Mouse (Mus musculus): ENCODE measurements around the gene Bcor. TPM values are rescaled to one million over a fixed set of nuclear protein-coding genes. Genes with fewer than 3 reads are reported as not detected.

Bcor gene
- polyA plus RNA-seq, 1 experiment from 2014 or later: 11.7 TPM

- Histone ChIP-seq H3K4me3 (peak overlapping the region; percentile 54), H3K9me3 (replicated peaks) (no peaks in the 10 kb centered on the region), H3K9ac (peak overlapping the region; percentile 56), H3K4me2 (peak overlapping the region; percentile 83), H3K4me1 (replicated peaks) (peaks cover 31% of the 10 kb centered on the region), H3K27ac (peak overlapping the region; percentile 91), H3K36me3 (no peaks in the 10 kb centered on the region), H3K27me3 (peaks cover 30% of the 10 kb centered on the region)
- 2% methylated on average over 69 of the region's 75 CpGs for WGBS
- ATAC-seq (replicated peaks; ENCODE audit: insufficient number of reproducible peaks, insufficient read depth, low FRiP score, low read depth): peak; percentile 55
Observed at GRCm38 (mm10) chrX:12006882-12007753, 153.0 kb downstream of the Bcor start.

GRCm38 (mm10) chrX:12006031-12006881, 153.9 kb downstream of the Bcor start:
- H3K9me3 ChIP-seq (replicated peaks): no peaks in the 10 kb centered on the region
- H3K27me3 ChIP-seq: peaks cover 39% of the 10 kb centered on the region
- H3K27ac ChIP-seq: peak overlapping the region; percentile 91
- peak overlapping the region; percentile 56 for H3K9ac ChIP-seq
- H3K4me2 ChIP-seq: peak overlapping the region; percentile 83
- peak; percentile 56; the same call in 1 of the 2 replicates for ATAC-seq (replicated peaks; ENCODE audit: insufficient number of reproducible peaks, insufficient read depth, low FRiP score, low read depth)
- 2% methylated on average over 53 of the region's 57 CpGs for WGBS
- peak overlapping the region; percentile 54 for H3K4me3 ChIP-seq
- H3K36me3 ChIP-seq: no peaks in the 10 kb centered on the region
- peaks cover 31% of the 10 kb centered on the region for H3K4me1 ChIP-seq (replicated peaks)

- WGBS: 7% methylated on average over 35 of the region's 38 CpGs
- Histone ChIP-seq H3K27me3 (peaks cover 48% of the 10 kb centered on the region), H3K36me3 (no peaks in the 10 kb centered on the region), H3K9me3 (replicated peaks) (no peaks in the 10 kb centered on the region), H3K27ac (peak overlapping the region; percentile 91), H3K4me3 (peak overlapping the region; percentile 54), H3K9ac (peak overlapping the region; percentile 56), H3K4me2 (peak overlapping the region; percentile 83), H3K4me1 (replicated peaks) (peaks cover 31% of the 10 kb centered on the region)
- ATAC-seq (replicated peaks; ENCODE audit: insufficient number of reproducible peaks, insufficient read depth, low FRiP score, low read depth): peak; percentile 24; the same call in 1 of the 2 replicates
Observed at GRCm38 (mm10) chrX:12005181-12006030, 154.7 kb downstream of the Bcor start.

- ATAC-seq (replicated peaks; ENCODE audit: insufficient number of reproducible peaks, insufficient read depth, low FRiP score, low read depth): no peak
- WGBS: 26% methylated on average over 16 of the region's 16 CpGs
- Histone ChIP-seq H3K36me3 (no peaks in the 10 kb centered on the region), H3K9ac (no peak overlapping the region), H3K27ac (peak overlapping the region; percentile 16; the same call in 1 of the 2 replicates), H3K4me2 (no peak overlapping the region), H3K27me3 (peaks cover 56% of the 10 kb centered on the region), H3K4me1 (replicated peaks) (peaks cover 31% of the 10 kb centered on the region), H3K9me3 (replicated peaks) (no peaks in the 10 kb centered on the region), H3K4me3 (no peak overlapping the region)
Observed at GRCm38 (mm10) chrX:12004416-12004815, 155.7 kb downstream of the Bcor start.

GRCm38 (mm10) chrX:12003947-12004346, 156.2 kb downstream of the Bcor start:
- Histone ChIP-seq H3K4me2 (no peak overlapping the region), H3K27ac (peak overlapping the region; percentile 37; the same call in 1 of the 2 replicates), H3K4me3 (no peak overlapping the region), H3K36me3 (no peaks in the 10 kb centered on the region), H3K4me1 (replicated peaks) (peaks cover 31% of the 10 kb centered on the region), H3K27me3 (peaks cover 59% of the 10 kb centered on the region), H3K9ac (no peak overlapping the region), H3K9me3 (replicated peaks) (no peaks in the 10 kb centered on the region)
- 44% methylated on average over 6 of the region's 6 CpGs for WGBS
- ATAC-seq (replicated peaks; ENCODE audit: insufficient number of reproducible peaks, insufficient read depth, low FRiP score, low read depth): no peak

GRCm38 (mm10) chrX:12003539-12003938, 156.6 kb downstream of the Bcor start:
- H3K27me3 ChIP-seq: peaks cover 62% of the 10 kb centered on the region
- H3K9ac ChIP-seq: no peak overlapping the region
- WGBS: 5% methylated on average over 1 of the region's 1 CpGs
- peak overlapping the region; percentile 37; the same call in 1 of the 2 replicates for H3K27ac ChIP-seq
- ATAC-seq (replicated peaks; ENCODE audit: insufficient number of reproducible peaks, insufficient read depth, low FRiP score, low read depth): no peak
- H3K4me2 ChIP-seq: no peak overlapping the region
- peaks cover 35% of the 10 kb centered on the region for H3K4me1 ChIP-seq (replicated peaks)
- no peaks in the 10 kb centered on the region for H3K9me3 ChIP-seq (replicated peaks)
- H3K36me3 ChIP-seq: no peaks in the 10 kb centered on the region
- H3K4me3 ChIP-seq: no peak overlapping the region

GRCm38 (mm10) chrX:12003106-12003505, 157.0 kb downstream of the Bcor start:
- Histone ChIP-seq H3K9me3 (replicated peaks) (no peaks in the 10 kb centered on the region), H3K27ac (peak overlapping the region; percentile 37; the same call in 1 of the 2 replicates), H3K9ac (peak overlapping the region; percentile 25; the same call in 1 of the 2 replicates), H3K36me3 (no peaks in the 10 kb centered on the region), H3K4me1 (replicated peaks) (peaks cover 36% of the 10 kb centered on the region), H3K4me3 (no peak overlapping the region), H3K27me3 (peaks cover 62% of the 10 kb centered on the region), H3K4me2 (no peak overlapping the region)
- ATAC-seq (replicated peaks; ENCODE audit: insufficient number of reproducible peaks, insufficient read depth, low FRiP score, low read depth): no peak
- WGBS: 11% methylated on average over 9 of the region's 9 CpGs

- no peaks in the 10 kb centered on the region for H3K9me3 ChIP-seq (replicated peaks)
- no peak overlapping the region for H3K4me2 ChIP-seq
- no peak overlapping the region for H3K4me3 ChIP-seq
- peaks cover 36% of the 10 kb centered on the region for H3K4me1 ChIP-seq (replicated peaks)
- no peak overlapping the region for H3K9ac ChIP-seq
- 36% methylated on average over 6 of the region's 6 CpGs for WGBS
- H3K27ac ChIP-seq: no peak overlapping the region
- ATAC-seq (replicated peaks; ENCODE audit: insufficient number of reproducible peaks, insufficient read depth, low FRiP score, low read depth): no peak
- H3K27me3 ChIP-seq: peaks cover 65% of the 10 kb centered on the region
- H3K36me3 ChIP-seq: no peaks in the 10 kb centered on the region
Observed at GRCm38 (mm10) chrX:12002596-12002995, 157.6 kb downstream of the Bcor start.

GRCm38 (mm10) chrX:12001969-12002368, 158.2 kb downstream of the Bcor start:
- H3K4me3 ChIP-seq: no peak overlapping the region
- ATAC-seq (replicated peaks; ENCODE audit: insufficient number of reproducible peaks, insufficient read depth, low FRiP score, low read depth): no peak
- H3K4me1 ChIP-seq (replicated peaks): peaks cover 36% of the 10 kb centered on the region
- 50% methylated on average over 3 of the region's 3 CpGs for WGBS
- no peaks in the 10 kb centered on the region for H3K9me3 ChIP-seq (replicated peaks)
- peaks cover 63% of the 10 kb centered on the region for H3K27me3 ChIP-seq
- no peak overlapping the region for H3K27ac ChIP-seq
- H3K4me2 ChIP-seq: no peak overlapping the region
- no peak overlapping the region for H3K9ac ChIP-seq
- H3K36me3 ChIP-seq: no peaks in the 10 kb centered on the region

- ATAC-seq (replicated peaks; ENCODE audit: insufficient number of reproducible peaks, insufficient read depth, low FRiP score, low read depth): no peak
- Histone ChIP-seq H3K4me1 (replicated peaks) (peaks cover 38% of the 10 kb centered on the region), H3K9me3 (replicated peaks) (no peaks in the 10 kb centered on the region), H3K4me2 (no peak overlapping the region), H3K9ac (no peak overlapping the region), H3K36me3 (no peaks in the 10 kb centered on the region), H3K4me3 (no peak overlapping the region), H3K27me3 (peaks cover 58% of the 10 kb centered on the region), H3K27ac (no peak overlapping the region)
- WGBS: 53% methylated on average over 16 of the region's 16 CpGs
Observed at GRCm38 (mm10) chrX:12001336-12001735, 158.8 kb downstream of the Bcor start.

Measured in heart, embryonic 15.5 days (tissue).